Mouse (Mus musculus) leukemia stem cell, adult 10-12 weeks (primary cell): ENCODE data around the gene Il24. TPM values are rescaled to one million over a fixed set of nuclear protein-coding genes. Genes with fewer than 3 reads are reported as not detected.

Experiments
- polyA plus RNA-seq: library from polyadenylated mRNA; stranded (reverse); fragments of >175 nt; gene quantifications from 2 replicates; pipeline ENCODE4 v1.2.3, GENCODE M21; 2012; ENCODE audit warnings: low replicate concordance

Gene Il24
- polyA plus RNA-seq = not detected in 2 replicates

GRCm38 (mm10) chr1:130887354-130887753, at the start of gene Il24:
Il24 (minus strand) TSS chr1:130887454.

GRCm38 (mm10) chr1:130911401-130912010, 24.3 kb upstream of the Il24 start, which contains the start of gene Il20:
Il20 (minus strand) TSS chr1:130911451.

GRCm38 (mm10) chr1:130865541-130866221, 21.6 kb downstream of the Il24 start, which contains the start of gene Fcmr:
Fcmr (plus strand) TSS chr1:130865669.

Other genes with a start within 250 kb of the Il24 start
- gene C4bp, start 225.8 kb downstream of the Il24 start, polyA plus RNA-seq = 0.12 TPM in 1 of 2 replicates, not detected in the other
- gene Gm29427, start 171.7 kb downstream of the Il24 start, polyA plus RNA-seq = not detected in 2 replicates
- gene Yod1, start 170.1 kb downstream of the Il24 start, polyA plus RNA-seq = 1.2 and 4.8 TPM in 2 replicates
- gene Pfkfb2, start 158.2 kb downstream of the Il24 start, polyA plus RNA-seq = 0.35 and 6.2 TPM in 2 replicates
- 11.0 and 12.3 TPM in 2 replicates for gene AA986860, start 155.5 kb downstream of the Il24 start, polyA plus RNA-seq
- gene Fcamr, start 86.6 kb downstream of the Il24 start, polyA plus RNA-seq = not detected in 2 replicates
- gene Pigr, start 60.8 kb downstream of the Il24 start, polyA plus RNA-seq = not detected in 2 replicates
- gene Fcmr, start 21.8 kb downstream of the Il24 start, polyA plus RNA-seq = 557 and 1,286 TPM in 2 replicates
- not detected in 2 replicates for gene Il20, start 24.0 kb upstream of the Il24 start, polyA plus RNA-seq
- gene Il19, start 52.7 kb upstream of the Il24 start, polyA plus RNA-seq = not detected in 2 replicates
- not detected in 2 replicates for gene Il10, start 132.4 kb upstream of the Il24 start, polyA plus RNA-seq
- gene Mapkapk2, start 210.4 kb upstream of the Il24 start, polyA plus RNA-seq = 39.6 and 82.4 TPM in 2 replicates